Mouse (Mus musculus) gastrocnemius, postnatal 25 days (tissue): ENCODE results near the gene Riox1. TPM values are rescaled to one million over a fixed set of nuclear protein-coding genes. Genes with fewer than 3 reads are reported as not detected.

Source experiments
- total RNA-seq, 2 experiments: library from RNA; stranded (reverse); gene quantifications; 1 replicate in 1 of 2; 2 replicates in 1 of 2; pipeline ENCODE4 v1.2.3; 2021

Riox1 gene
- total RNA-seq, 2 experiments from 2014 or later, result 2.3 to 2.9 TPM

Other genes starting within 250 kb of the Riox1 start
- gene Papln, start 187.0 kb upstream of the Riox1 start, total RNA-seq, result 1 to 10 TPM; 1.7 to 2.1 TPM
- gene Numb, start 28.7 kb upstream of the Riox1 start, total RNA-seq, result 10 to 100 TPM; 14.3 to 14.9 TPM
- not detected for gene Heatr4, start 34.2 kb downstream of the Riox1 start, total RNA-seq
- 10 to 100 TPM; 12.6 to 13.9 TPM for gene Acot2, start 37.3 kb downstream of the Riox1 start, total RNA-seq
- 1 to 10 TPM in 1 of 2 experiments, under 1 TPM in 1; 0.83 to 4.1 TPM for gene Acot1, start 58.9 kb downstream of the Riox1 start, total RNA-seq
- under 1 TPM; 0.05 to 0.43 TPM for gene Acot4, start 87.8 kb downstream of the Riox1 start, total RNA-seq
- not detected for gene Gm49366, start 88.3 kb downstream of the Riox1 start, total RNA-seq
- gene Acot3, start 101.5 kb downstream of the Riox1 start, total RNA-seq, result not detected
- gene Acot5, start 118.7 kb downstream of the Riox1 start, total RNA-seq, result not detected
- gene Acot6, start 150.0 kb downstream of the Riox1 start, total RNA-seq, result 1 to 10 TPM; 1.5 to 1.6 TPM
- 1 to 10 TPM; 6.9 to 7.2 TPM for gene Dnal1, start 163.8 kb downstream of the Riox1 start, total RNA-seq
- under 1 TPM; 0.10 to 0.24 TPM for gene Pnma1, start 197.9 kb downstream of the Riox1 start, total RNA-seq